Mouse (Mus musculus) lung, adult 2 months (tissue): ENCODE measurements around the gene Fam204a.

Experiments
- CTCF ChIP-seq: fragments of 200-500 bp; IDR thresholded peaks from 2 replicates; pipeline ENCODE4 v1.5.1; 2011; ENCODE audit warnings: mild to moderate bottlenecking, low read length, control low read depth; ENCODE audit not compliant: insufficient read depth
- POLR2A ChIP-seq: fragments of 200-500 bp; IDR thresholded peaks from 2 replicates; pipeline ENCODE4 v1.6.1; 2011; ENCODE audit warnings: low read depth, mild to moderate bottlenecking, control low read depth, low read length, borderline replicate concordance; ENCODE audit errors: extremely low read depth

- TF ChIP-seq POLR2A (no peak), CTCF (no peak)
Measured at GRCm38 (mm10) chr19:60159827-60160226, 66.7 kb downstream of the Fam204a start.
